Mouse (Mus musculus): ENCODE measurements around the gene Myo19. TPM values are rescaled to one million over a fixed set of nuclear protein-coding genes. Genes with fewer than 3 reads are reported as not detected.

Gene Myo19
- polyA plus RNA-seq, 1 experiment from 2014 or later, result 6.5 TPM

DNA sequence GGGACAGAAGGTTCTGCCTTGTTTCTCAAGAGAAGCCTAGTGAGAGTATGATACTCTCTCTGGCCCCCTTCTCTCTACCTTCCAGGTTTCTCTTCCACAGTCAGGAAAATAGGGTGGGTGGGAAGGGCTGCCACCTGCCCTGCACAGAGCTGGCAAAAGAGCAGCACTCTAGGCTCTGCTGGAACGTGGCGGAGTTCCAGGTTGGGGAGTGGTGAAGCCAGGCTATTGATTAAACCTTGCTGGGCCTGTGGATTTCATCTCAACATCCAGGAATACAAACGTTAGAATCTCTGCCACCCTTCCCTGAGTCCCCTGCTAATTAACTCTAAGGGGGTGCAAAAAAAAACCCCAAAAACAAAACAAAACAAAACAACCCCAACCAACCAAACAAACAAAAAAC is 68.6 kb downstream of the Myo19 start:
- Histone ChIP-seq H3K4me2 (ENCODE audit: low read length) (no peak overlapping the region), H3K4me3 (replicated peaks; ENCODE audit: low read length) (no peak overlapping the region), H3K27me3 (replicated peaks; ENCODE audit: control insufficient read depth, insufficient read depth, low read length) (no peaks in the 10 kb centered on the region), H3K9ac (replicated peaks; ENCODE audit: low read depth, low read length) (no peak overlapping the region), H3K4me1 (replicated peaks; ENCODE audit: control insufficient read depth, insufficient read depth, low read length) (peaks cover 25% of the 10 kb centered on the region), H3K9me3 (ENCODE audit: control insufficient read depth, low read length) (no peaks in the 10 kb centered on the region), H3K36me3 (ENCODE audit: control insufficient read depth, insufficient read depth) (no peaks in the 10 kb centered on the region), H3K27ac (ENCODE audit: low read length) (no peak overlapping the region)
- no peak for ATAC-seq
- 24% methylated on average over 3 of the region's 3 CpGs for WGBS

- ATAC-seq, result no peak
- Histone ChIP-seq H3K36me3 (ENCODE audit: control insufficient read depth, insufficient read depth) (no peaks in the 10 kb centered on the region), H3K9me3 (ENCODE audit: control insufficient read depth, low read length) (no peaks in the 10 kb centered on the region), H3K4me3 (replicated peaks; ENCODE audit: low read length) (no peak overlapping the region), H3K9ac (replicated peaks; ENCODE audit: low read depth, low read length) (no peak overlapping the region), H3K27ac (ENCODE audit: low read length) (no peak overlapping the region), H3K4me2 (ENCODE audit: low read length) (no peak overlapping the region), H3K27me3 (replicated peaks; ENCODE audit: control insufficient read depth, insufficient read depth, low read length) (peaks cover 17% of the 10 kb centered on the region), H3K4me1 (replicated peaks; ENCODE audit: control insufficient read depth, insufficient read depth, low read length) (peaks cover 11% of the 10 kb centered on the region)
- WGBS, result 34% methylated on average over 2 of the region's 2 CpGs
Observed at GRCm38 (mm10) chr11:84952611-84953010, 72.7 kb downstream of the Myo19 start.

DNA sequence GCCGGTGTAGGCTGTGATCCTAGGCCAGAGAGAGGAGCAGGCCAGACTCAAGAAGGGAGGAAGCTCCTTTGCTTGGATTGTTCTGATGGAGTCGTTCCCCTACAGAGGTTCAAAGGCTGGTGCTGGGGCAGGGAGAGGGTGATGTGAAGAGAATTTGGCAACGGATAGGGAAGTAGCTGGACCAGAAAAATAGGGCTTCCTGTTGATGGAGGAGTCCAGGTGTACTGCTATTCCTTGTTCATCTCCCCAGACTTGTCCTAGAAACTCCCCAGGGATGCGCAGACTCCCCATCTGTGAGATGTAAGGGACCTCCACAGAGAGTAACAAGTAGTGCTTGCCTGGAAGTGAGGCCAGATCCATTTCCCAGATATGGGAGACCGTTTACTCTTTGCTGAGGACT is 76.5 kb downstream of the Myo19 start:
- no peaks in the 10 kb centered on the region for H3K9me3 ChIP-seq (ENCODE audit: control insufficient read depth, low read length)
- peaks cover 14% of the 10 kb centered on the region for H3K4me1 ChIP-seq (replicated peaks; ENCODE audit: control insufficient read depth, insufficient read depth, low read length)
- peaks cover 44% of the 10 kb centered on the region for H3K27me3 ChIP-seq (replicated peaks; ENCODE audit: control insufficient read depth, insufficient read depth, low read length)
- no peaks in the 10 kb centered on the region for H3K36me3 ChIP-seq (ENCODE audit: control insufficient read depth, insufficient read depth)
- no peak overlapping the region for H3K27ac ChIP-seq (ENCODE audit: low read length)
- no peak overlapping the region for H3K9ac ChIP-seq (replicated peaks; ENCODE audit: low read depth, low read length)
- WGBS, result 32% methylated on average over 5 of the region's 5 CpGs
- H3K4me3 ChIP-seq (replicated peaks; ENCODE audit: low read length), result no peak overlapping the region
- no peak for ATAC-seq
- no peak overlapping the region for H3K4me2 ChIP-seq (ENCODE audit: low read length)

- Histone ChIP-seq H3K4me2 (ENCODE audit: low read length) (peak overlapping the region; percentile 53), H3K9me3 (ENCODE audit: control insufficient read depth, low read length) (no peaks in the 10 kb centered on the region), H3K27me3 (replicated peaks; ENCODE audit: control insufficient read depth, insufficient read depth, low read length) (peaks cover 44% of the 10 kb centered on the region), H3K4me1 (replicated peaks; ENCODE audit: control insufficient read depth, insufficient read depth, low read length) (peaks cover 14% of the 10 kb centered on the region), H3K36me3 (ENCODE audit: control insufficient read depth, insufficient read depth) (no peaks in the 10 kb centered on the region), H3K4me3 (replicated peaks; ENCODE audit: low read length) (peak overlapping the region; percentile 36), H3K27ac (ENCODE audit: low read length) (no peak overlapping the region), H3K9ac (replicated peaks; ENCODE audit: low read depth, low read length) (no peak overlapping the region)
- no peak for ATAC-seq
- 9% methylated on average over 15 of the region's 15 CpGs for WGBS
Observed at GRCm38 (mm10) chr11:84957171-84957570, 77.2 kb downstream of the Myo19 start.

DNA sequence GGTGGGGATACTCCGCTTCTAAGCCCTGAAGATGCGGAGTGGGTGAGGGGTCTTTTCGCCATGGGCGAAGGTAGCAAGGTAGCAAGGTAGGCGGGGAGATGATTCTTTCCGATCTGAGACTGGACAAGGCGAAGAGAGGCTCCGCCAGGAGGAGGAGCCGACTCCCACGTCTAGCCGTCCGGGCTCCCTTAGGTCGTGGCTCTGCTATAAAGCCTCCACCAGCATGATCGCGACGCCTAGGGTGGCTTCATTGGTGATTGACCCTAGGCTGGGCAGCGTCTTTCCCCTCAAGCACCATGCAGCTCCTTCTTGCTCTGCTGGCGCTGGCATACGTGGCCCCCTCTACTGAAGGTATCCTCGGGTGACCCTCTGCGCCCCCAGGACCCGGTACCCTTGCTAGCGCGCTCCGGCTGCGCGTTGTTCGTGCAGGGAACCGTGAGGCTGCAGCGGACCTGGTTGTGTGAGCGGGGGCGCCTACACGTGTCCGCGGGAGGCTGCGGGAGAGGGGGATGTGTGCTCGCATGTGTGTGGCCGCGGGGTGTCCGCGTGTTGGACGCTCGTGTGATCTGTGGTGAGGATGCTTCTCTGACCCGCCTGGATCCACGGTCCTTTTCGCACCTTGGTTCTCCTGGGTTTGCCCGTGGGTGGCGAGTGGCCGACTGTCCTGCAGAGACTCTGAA is 77.8 kb downstream of the Myo19 start, which contains the start of gene Car4:
Gene Car4 (plus strand): TSS at position 196 of the 680 bp plus-strand sequence.
- no peak for ATAC-seq
- Histone ChIP-seq H3K4me2 (ENCODE audit: low read length) (peak within 1 kb of the TSS; percentile 53), H3K36me3 (ENCODE audit: control insufficient read depth, insufficient read depth) (no peaks in the 10 kb centered on the region), H3K9me3 (ENCODE audit: control insufficient read depth, low read length) (no peaks in the 10 kb centered on the region), H3K27ac (ENCODE audit: low read length) (no peak within 1 kb of the TSS), H3K27me3 (replicated peaks; ENCODE audit: control insufficient read depth, insufficient read depth, low read length) (peaks cover 44% of the 10 kb centered on the region), H3K4me3 (replicated peaks; ENCODE audit: low read length) (peak within 1 kb of the TSS; percentile 36), H3K4me1 (replicated peaks; ENCODE audit: control insufficient read depth, insufficient read depth, low read length) (peaks cover 14% of the 10 kb centered on the region), H3K9ac (replicated peaks; ENCODE audit: low read depth, low read length) (peak within 1 kb of the TSS; percentile 22; the same call in 1 of the 2 replicates)
- WGBS, result 1% methylated on average over 49 of the region's 49 CpGs

DNA sequence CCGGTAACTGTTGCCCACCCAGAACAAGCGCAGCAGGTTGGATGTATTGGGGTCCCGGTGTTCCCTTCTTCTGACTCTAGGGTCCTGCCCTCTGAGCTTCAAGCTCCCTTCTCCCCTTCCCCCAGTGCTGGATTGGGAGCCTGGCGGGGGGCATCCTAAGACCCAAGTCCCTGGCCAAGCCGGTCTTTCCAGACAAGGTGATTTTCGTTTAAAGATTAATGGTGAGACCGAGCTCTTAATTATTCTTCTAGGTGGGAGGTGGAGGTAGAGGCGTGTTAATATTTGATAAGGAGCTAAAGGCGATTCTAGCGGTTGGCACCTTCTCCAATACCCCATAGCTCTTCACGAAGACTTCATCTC is 78.3 kb downstream of the Myo19 start:
- H3K9ac ChIP-seq (replicated peaks; ENCODE audit: low read depth, low read length), result no peak overlapping the region
- under 1% methylated on average over 11 of the region's 11 CpGs for WGBS
- H3K27me3 ChIP-seq (replicated peaks; ENCODE audit: control insufficient read depth, insufficient read depth, low read length), result peaks cover 44% of the 10 kb centered on the region
- ATAC-seq, result no peak
- peaks cover 14% of the 10 kb centered on the region for H3K4me1 ChIP-seq (replicated peaks; ENCODE audit: control insufficient read depth, insufficient read depth, low read length)
- H3K4me3 ChIP-seq (replicated peaks; ENCODE audit: low read length), result peak overlapping the region; percentile 36
- H3K27ac ChIP-seq (ENCODE audit: low read length), result no peak overlapping the region
- no peaks in the 10 kb centered on the region for H3K9me3 ChIP-seq (ENCODE audit: control insufficient read depth, low read length)
- H3K4me2 ChIP-seq (ENCODE audit: low read length), result peak overlapping the region; percentile 53
- H3K36me3 ChIP-seq (ENCODE audit: control insufficient read depth, insufficient read depth), result no peaks in the 10 kb centered on the region

DNA sequence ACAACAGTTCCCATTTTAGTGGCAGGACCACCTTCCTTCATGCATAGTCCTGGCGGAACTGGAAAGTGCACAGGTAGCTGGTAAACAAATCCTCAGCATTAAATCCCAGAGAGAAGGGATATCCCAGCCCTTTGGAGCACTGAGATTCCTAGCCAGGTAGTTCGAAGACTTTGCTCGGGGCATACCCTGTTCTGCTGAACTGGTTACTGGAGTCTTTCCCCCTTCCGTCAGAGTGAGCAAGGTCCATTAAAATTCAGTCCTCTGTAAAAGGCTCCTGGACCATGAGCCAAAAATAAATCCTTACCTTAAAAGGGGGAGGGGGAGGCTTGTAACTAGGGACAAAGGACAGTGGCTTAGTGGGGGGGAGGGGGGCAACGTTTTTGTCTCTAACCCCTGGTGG is 79.2 kb downstream of the Myo19 start:
- Histone ChIP-seq H3K4me3 (replicated peaks; ENCODE audit: low read length) (no peak overlapping the region), H3K4me2 (ENCODE audit: low read length) (no peak overlapping the region), H3K9ac (replicated peaks; ENCODE audit: low read depth, low read length) (no peak overlapping the region), H3K36me3 (ENCODE audit: control insufficient read depth, insufficient read depth) (no peaks in the 10 kb centered on the region), H3K27ac (ENCODE audit: low read length) (no peak overlapping the region), H3K4me1 (replicated peaks; ENCODE audit: control insufficient read depth, insufficient read depth, low read length) (peaks cover 14% of the 10 kb centered on the region), H3K9me3 (ENCODE audit: control insufficient read depth, low read length) (no peaks in the 10 kb centered on the region), H3K27me3 (replicated peaks; ENCODE audit: control insufficient read depth, insufficient read depth, low read length) (peaks cover 44% of the 10 kb centered on the region)
- no peak for ATAC-seq
- WGBS, result 20% methylated on average over 5 of the region's 5 CpGs

DNA sequence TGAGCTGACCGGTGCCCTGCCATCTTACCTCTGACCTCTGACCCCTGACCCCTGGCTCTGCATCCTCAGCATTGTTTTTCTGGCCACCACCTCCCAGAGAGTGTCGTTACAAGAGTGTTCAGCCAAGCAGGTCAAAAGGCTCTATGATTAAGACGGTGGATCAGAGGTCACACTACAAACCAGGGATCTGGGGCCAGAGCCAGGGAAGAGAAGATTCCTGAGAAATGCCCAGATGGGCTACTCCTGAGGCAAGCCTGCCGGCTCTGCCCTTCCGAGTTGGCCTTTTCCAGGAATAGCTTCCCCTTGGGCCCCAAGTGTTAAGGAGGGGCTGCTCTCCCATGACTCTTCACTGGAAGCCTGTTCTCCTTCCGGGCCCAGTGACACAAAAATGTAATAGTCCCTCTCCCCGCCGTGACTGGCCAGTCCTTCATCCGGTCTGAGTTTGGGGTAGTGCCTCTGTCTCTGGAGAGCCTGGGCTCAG is 79.8 kb downstream of the Myo19 start:
- no peak for ATAC-seq
- 5% methylated on average over 9 of the region's 9 CpGs for WGBS
- H3K36me3 ChIP-seq (ENCODE audit: control insufficient read depth, insufficient read depth), result no peaks in the 10 kb centered on the region
- no peaks in the 10 kb centered on the region for H3K9me3 ChIP-seq (ENCODE audit: control insufficient read depth, low read length)
- no peak overlapping the region for H3K4me2 ChIP-seq (ENCODE audit: low read length)
- H3K27me3 ChIP-seq (replicated peaks; ENCODE audit: control insufficient read depth, insufficient read depth, low read length), result peaks cover 44% of the 10 kb centered on the region
- peaks cover 14% of the 10 kb centered on the region for H3K4me1 ChIP-seq (replicated peaks; ENCODE audit: control insufficient read depth, insufficient read depth, low read length)
- no peak overlapping the region for H3K27ac ChIP-seq (ENCODE audit: low read length)
- H3K4me3 ChIP-seq (replicated peaks; ENCODE audit: low read length), result no peak overlapping the region
- no peak overlapping the region for H3K9ac ChIP-seq (replicated peaks; ENCODE audit: low read depth, low read length)

GRCm38 (mm10) chr11:84960291-84960690 is 80.3 kb downstream of the Myo19 start:
- peaks cover 41% of the 10 kb centered on the region for H3K27me3 ChIP-seq (replicated peaks; ENCODE audit: control insufficient read depth, insufficient read depth, low read length)
- no peak overlapping the region for H3K4me2 ChIP-seq (ENCODE audit: low read length)
- H3K27ac ChIP-seq (ENCODE audit: low read length), result no peak overlapping the region
- 37% methylated on average over 3 of the region's 3 CpGs for WGBS
- H3K36me3 ChIP-seq (ENCODE audit: control insufficient read depth, insufficient read depth), result no peaks in the 10 kb centered on the region
- H3K4me3 ChIP-seq (replicated peaks; ENCODE audit: low read length), result no peak overlapping the region
- peaks cover 14% of the 10 kb centered on the region for H3K4me1 ChIP-seq (replicated peaks; ENCODE audit: control insufficient read depth, insufficient read depth, low read length)
- no peak for ATAC-seq
- no peaks in the 10 kb centered on the region for H3K9me3 ChIP-seq (ENCODE audit: control insufficient read depth, low read length)
- H3K9ac ChIP-seq (replicated peaks; ENCODE audit: low read depth, low read length), result no peak overlapping the region
